Mouse (Mus musculus) testis, postnatal 14 days (tissue): ENCODE measurements around the gene Phf12.

Source experiments
- DNase-seq: peaks from one replicate; pipeline ENCODE4 v3.0.0; 2021; ENCODE audit warnings: low spot score

Phf12 gene

GRCm38 (mm10) chr11:77970718-77971117 is 11.8 kb upstream of the Phf12 start:
- DNase-seq, result no peak

DNA sequence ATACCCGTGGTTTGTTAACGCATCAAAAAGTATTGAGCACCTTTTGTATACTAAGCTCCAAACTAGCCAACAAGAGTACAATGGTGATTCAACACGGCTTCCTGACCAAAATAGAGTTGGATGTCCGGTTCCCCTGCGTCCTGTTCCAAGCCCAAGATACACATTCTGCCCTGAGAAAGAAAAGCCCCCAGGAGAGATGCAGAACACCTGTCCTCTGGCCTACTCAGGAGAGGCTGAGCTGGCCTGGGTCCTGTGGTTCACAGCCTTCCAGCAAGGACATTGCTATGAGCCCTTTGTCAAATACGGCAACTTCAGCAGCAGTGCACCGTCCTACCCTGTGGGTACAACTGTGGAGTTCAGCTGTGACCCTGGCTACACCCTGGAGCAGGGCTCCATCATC is 9.0 kb upstream of the Phf12 start:
- DNase-seq, result no peak

DNA sequence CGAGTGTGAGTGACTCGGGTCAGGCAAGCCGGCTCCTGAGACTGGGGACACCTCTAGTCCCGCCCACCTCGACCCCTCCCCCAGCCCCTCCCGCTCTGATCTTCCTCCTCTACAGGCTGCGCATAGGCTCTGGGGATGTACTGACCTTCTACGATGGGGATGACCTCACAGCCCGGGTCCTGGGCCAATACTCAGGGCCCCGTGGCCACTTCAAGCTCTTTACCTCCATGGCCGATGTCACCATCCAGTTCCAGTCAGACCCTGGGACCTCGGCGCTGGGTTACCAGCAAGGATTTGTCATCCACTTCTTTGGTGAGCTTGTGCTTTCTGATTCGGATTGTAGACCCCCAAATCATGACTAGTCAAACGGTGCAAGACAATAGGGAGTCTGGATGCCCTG is 8.2 kb upstream of the Phf12 start:
- no peak for DNase-seq

DNA sequence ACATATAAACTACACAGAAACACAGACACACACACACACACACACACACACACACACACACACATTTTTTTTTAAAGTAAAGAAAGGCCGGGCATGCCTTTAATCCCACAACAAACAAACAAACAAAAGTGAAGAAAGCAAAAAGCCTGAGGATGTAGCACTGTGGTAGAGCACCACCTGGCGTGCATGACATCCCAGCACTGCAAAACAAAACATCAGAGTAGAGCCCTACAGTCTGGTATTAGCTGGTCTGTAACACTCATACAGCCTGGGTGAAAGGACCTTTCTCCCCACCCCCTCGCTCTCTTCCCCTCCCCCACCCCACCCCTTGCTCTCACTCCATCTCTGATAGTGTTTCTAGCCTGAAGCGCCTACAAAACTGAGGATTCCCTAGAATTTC is 6.7 kb upstream of the Phf12 start:
- no peak for DNase-seq

GRCm38 (mm10) chr11:77978161-77978560 is 4.4 kb upstream of the Phf12 start:
- no peak for DNase-seq

GRCm38 (mm10) chr11:77979221-77979809 is 3.2 kb upstream of the Phf12 start:
- DNase-seq, result no peak

DNA sequence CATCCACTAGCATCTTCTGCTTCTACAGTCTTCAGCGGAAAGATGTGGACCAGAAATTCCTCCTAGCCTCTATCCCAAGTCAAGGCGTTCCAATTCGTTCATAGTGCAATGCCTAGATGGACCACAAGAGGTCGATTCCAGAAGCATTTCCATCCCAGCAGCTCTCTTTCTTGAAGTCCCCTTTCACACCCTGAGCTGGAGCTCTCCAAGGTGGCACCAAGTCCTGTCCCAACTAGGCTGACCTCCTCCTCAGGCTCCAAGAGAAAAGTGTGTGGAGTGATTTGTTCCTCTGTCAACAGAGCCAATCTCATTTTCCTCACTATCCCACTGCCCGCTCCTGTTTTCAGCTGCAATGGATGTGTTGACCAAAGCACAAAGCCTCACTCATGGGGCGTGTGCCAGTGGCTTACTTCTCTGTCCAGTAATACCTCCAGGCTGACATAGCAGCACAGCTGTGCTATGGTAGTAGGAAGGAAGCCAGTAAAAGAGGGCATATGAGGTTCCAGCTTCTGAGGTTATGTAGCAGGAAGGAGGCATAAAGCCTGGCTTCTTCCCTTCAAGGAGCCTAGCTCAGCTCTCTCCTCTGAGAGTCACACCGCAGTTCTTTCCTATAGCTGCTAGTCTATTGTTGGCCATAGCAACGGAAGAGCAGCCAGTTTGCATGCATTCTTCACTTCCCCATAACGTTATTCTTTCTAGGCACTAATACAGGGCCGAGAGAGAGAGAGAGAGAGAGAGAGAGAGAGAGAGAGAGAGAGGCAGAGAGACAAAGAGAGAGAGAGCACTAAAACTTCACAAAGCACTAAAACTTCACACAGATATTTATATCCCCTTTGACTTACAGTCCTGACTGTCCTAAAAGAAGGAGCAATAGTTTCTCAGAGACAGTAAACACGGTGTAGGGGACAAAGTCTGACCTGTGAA is 2.0 kb upstream of the Phf12 start:
- DNase-seq, result peak; percentile 56

DNA sequence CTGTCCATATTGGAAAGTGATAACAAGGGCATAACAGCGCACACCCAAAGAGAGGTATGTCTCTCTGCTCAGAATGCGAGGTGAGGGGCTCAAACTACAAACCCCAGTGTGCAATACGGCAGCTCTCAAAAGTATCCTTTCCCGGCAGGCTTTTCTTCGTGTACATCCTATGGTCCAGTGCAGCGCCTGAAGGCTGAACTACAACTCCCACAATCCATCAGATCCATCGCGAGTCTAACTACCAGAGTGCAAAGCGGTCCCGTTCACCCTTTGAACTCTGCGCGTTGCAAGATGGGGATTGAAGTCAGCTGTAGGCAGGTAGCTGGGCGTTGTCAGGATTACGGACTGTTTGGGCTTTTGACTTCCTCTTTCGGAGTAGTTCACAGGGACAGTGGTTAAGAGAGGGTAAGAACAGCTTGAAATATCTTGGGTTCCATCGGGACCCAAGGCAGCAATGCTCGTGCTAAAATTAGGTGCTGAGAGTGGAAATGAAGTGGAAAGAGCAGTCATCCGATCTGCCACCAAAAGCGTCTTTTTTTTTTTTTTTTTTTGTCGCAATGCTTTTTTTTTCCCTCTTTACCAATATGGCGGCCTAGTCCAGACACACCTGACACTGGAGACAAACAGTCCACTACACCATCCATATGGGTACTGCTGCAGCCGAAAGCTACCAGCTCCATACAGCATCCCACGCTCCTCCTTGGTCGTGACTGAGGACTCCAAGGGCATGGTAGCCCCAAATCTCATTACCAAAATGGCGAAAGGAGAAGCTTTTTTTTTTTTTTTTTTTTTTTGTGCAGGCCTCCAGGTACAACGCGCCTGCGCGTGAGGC is 729 bp upstream of the Phf12 start:
- DNase-seq, result peak; percentile 98

- DNase-seq, result peak; percentile 64
Measured at GRCm38 (mm10) chr11:77983191-77983936, 810 bp downstream of the Phf12 start.

DNA sequence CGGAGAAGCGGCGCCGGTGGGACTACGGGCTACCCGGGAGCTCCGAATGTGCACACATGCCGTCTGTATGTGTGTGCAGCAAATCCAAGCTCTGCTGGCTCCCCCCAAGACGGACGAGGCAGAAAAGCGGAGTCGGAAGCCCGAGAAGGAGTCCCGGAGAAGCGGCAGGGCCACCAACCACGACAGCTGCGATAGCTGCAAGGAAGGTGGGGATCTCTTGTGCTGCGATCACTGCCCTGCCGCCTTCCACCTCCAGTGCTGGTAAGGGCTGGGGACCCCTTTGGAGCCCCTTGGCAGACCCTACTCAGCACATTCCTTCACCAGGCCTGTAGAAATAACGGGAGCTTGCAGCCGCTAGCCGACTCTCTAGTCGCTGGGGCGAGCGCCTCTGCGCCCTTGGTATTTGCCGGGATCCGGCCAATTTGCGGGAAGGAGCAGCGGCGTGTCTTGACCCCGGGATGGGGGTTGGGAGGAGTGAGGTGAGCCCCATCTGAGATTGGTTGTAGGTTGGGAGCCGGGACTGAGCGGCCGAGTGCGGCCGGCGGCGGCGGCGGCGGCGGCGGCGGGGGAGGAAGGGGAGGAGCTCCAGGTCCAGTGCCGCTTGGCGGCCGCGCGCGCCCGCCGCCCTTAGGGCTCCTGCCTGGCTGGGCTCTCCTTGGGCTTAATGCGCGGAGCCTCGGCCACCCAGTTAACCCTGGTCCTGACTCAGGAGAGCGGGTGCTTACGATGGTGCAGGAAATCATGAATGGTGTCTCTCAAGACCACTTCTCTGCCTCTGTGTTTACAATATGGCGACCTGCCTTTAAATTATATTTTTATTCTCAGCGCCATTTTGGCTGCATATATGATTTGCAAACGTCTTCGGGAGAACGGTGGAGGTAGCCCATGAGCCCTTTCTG is 1.6 kb downstream of the Phf12 start:
- DNase-seq, result peak; percentile 70

GRCm38 (mm10) chr11:77984836-77985231 is 2.3 kb downstream of the Phf12 start:
- DNase-seq, result peak; percentile 43

DNA sequence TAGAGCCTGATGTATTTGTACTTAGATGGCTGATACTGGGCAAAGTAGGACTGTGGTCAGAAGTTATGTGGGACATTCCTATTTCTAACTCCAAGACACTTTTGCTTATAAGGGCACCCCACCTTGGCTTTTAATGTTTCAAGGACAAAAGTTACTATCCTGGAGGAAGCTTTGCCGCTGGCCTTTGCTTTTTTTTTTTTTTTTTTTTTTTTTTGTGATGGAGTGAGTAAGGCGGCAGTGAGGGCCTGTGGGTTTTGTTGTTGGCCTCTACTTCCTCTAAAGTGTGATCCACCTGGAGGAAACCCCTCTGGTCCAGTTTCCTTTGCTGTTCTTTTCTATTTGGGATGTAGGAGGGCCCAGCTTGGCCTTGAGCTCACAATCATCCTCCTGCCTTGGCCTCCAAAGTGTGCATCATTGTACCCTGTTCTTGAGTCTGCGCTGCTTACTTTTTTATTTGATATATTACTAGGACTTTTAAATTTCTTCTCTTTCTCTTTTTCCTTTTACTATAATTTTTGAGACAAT is 3.0 kb downstream of the Phf12 start:
- DNase-seq, result no peak

- no peak for DNase-seq
Measured at GRCm38 (mm10) chr11:77989071-77989690, 6.6 kb downstream of the Phf12 start.

DNA sequence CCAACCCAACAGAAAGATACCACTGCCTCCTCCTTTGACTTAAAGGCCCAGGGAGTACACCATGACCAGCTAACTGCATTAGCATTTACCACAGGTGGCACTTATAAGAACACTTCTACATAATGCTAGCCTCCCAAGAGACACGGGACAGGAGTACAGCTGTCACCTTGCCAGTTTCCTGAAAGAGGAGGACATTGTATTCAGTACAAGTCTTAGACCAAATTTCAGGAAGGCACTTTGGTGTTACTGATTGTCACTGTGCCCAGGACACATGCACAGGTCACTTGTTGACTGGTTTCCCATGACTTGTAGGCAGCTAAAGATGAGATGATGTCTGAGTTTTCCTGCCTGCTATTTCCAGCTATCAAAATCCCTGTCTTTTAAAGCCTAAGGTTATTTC is 13.0 kb downstream of the Phf12 start:
- no peak for DNase-seq

GRCm38 (mm10) chr11:78006446-78006845 is 23.9 kb downstream of the Phf12 start:
- DNase-seq, result no peak

DNA sequence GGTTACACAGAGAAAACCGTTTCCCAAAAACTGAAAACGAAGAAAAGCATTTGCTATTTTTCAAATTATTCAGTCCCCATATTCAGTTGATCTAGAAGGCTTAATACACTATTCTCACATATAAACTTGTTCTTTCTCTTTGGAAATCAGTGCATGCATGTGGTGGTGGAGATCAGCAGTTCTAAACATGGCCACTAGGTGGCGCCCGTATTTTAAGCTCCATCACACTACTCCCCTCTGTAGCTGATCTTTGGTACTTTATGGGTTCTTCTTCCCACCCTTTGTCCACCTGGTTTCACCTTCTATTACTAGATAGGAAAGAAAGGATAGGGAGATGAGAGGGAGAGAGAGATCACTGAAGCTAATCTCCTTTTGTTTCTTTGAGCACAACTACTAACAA is 37.1 kb downstream of the Phf12 start:
- no peak for DNase-seq

GRCm38 (mm10) chr11:78023607-78024006 is 41.1 kb downstream of the Phf12 start:
- no peak for DNase-seq

DNA sequence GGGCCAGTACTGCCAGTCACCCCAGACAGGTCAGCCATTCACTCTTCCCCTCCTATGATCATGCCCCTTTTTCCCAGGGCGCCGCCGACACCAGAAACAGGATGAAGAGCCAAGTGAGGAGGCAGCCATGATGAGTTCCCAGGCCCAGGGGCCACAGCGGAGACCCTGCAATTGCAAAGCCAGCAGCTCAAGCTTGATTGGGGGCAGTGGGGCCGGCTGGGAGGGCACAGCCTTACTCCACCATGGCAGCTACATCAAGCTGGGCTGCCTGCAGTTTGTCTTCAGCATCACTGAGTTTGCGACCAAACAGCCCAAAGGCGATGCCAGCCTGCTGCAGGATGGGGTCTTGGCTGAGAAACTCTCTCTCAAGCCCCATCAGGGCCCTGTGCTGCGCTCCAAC is 46.7 kb downstream of the Phf12 start:
- DNase-seq, result no peak

- no peak for DNase-seq
Measured at GRCm38 (mm10) chr11:78030600-78030999, 48.0 kb downstream of the Phf12 start.

DNA sequence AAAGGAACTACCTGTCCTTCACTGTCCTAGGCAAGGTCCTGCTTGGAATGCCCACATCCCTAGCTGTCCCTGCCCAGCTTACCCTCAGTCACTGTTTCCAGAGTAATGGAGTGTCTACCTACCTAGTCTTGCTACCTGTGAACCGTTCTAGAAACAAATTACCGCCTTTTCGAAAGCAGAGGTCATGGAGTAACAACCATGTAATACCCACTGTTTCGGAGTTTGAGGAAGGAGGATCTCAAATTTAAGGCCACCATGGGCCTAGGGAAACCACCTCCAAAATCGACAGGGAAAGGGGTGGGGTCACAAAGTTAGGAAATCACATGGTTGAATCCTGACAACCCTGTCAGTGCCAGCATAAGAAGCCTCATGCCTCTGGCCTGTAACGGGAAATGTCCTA is 48.8 kb downstream of the Phf12 start:
- DNase-seq, result no peak
